Mouse (Mus musculus): ENCODE measurements around the gene Gpr180. TPM values are rescaled to one million over a fixed set of nuclear protein-coding genes. Genes with fewer than 3 reads are reported as not detected.

Gene Gpr180
- polyA plus RNA-seq, 1 experiment from 2014 or later = 36.2 TPM

- H3K4me1 ChIP-seq (replicated peaks; ENCODE audit: control insufficient read depth, insufficient read depth, low read length) = no peaks in the 10 kb centered on the region
- WGBS = 89% methylated on average over 9 of the region's 9 CpGs
- H3K27me3 ChIP-seq (ENCODE audit: control insufficient read depth, insufficient read depth, low read length) = no peaks in the 10 kb centered on the region; the same call in 1 of the 2 replicates
- ATAC-seq (ENCODE audit: low FRiP score) = no peak
- no peak overlapping the region for H3K4me2 ChIP-seq (replicated peaks; ENCODE audit: low read depth, low read length)
- no peaks in the 10 kb centered on the region for H3K9me3 ChIP-seq (ENCODE audit: control insufficient read depth, low read length)
- no peak overlapping the region for H3K9ac ChIP-seq (ENCODE audit: low read depth, low read length)
- no peak overlapping the region for H3K4me3 ChIP-seq (ENCODE audit: low read depth, low read length)
- DNase-seq (ENCODE audit: low spot score) = no peak
- no peak overlapping the region for H3K27ac ChIP-seq (ENCODE audit: low read depth, low read length)
- H3K36me3 ChIP-seq (ENCODE audit: control insufficient read depth, insufficient read depth, low read length) = no peaks in the 10 kb centered on the region
Observed at GRCm38 (mm10) chr14:118191442-118191841, 54.5 kb downstream of the Gpr180 start.

GRCm38 (mm10) chr14:118193001-118193628 lies 56.2 kb downstream of the Gpr180 start:
- Histone ChIP-seq H3K27ac (ENCODE audit: low read depth, low read length) (no peak overlapping the region), H3K4me2 (replicated peaks; ENCODE audit: low read depth, low read length) (no peak overlapping the region), H3K27me3 (ENCODE audit: control insufficient read depth, insufficient read depth, low read length) (no peaks in the 10 kb centered on the region; the same call in 1 of the 2 replicates), H3K9ac (ENCODE audit: low read depth, low read length) (no peak overlapping the region), H3K4me3 (ENCODE audit: low read depth, low read length) (no peak overlapping the region), H3K36me3 (ENCODE audit: control insufficient read depth, insufficient read depth, low read length) (no peaks in the 10 kb centered on the region), H3K4me1 (replicated peaks; ENCODE audit: control insufficient read depth, insufficient read depth, low read length) (no peaks in the 10 kb centered on the region), H3K9me3 (ENCODE audit: control insufficient read depth, low read length) (no peaks in the 10 kb centered on the region)
- ATAC-seq (ENCODE audit: low FRiP score) (no peak), DNase-seq (ENCODE audit: low spot score) (no peak)
- WGBS = 43% methylated on average over 10 of the region's 10 CpGs

GRCm38 (mm10) chr14:118193663-118194062 lies 56.7 kb downstream of the Gpr180 start:
- Histone ChIP-seq H3K36me3 (ENCODE audit: control insufficient read depth, insufficient read depth, low read length) (no peaks in the 10 kb centered on the region), H3K9me3 (ENCODE audit: control insufficient read depth, low read length) (no peaks in the 10 kb centered on the region), H3K27me3 (ENCODE audit: control insufficient read depth, insufficient read depth, low read length) (no peaks in the 10 kb centered on the region; the same call in 1 of the 2 replicates), H3K27ac (ENCODE audit: low read depth, low read length) (no peak overlapping the region), H3K4me3 (ENCODE audit: low read depth, low read length) (no peak overlapping the region), H3K9ac (ENCODE audit: low read depth, low read length) (no peak overlapping the region), H3K4me1 (replicated peaks; ENCODE audit: control insufficient read depth, insufficient read depth, low read length) (no peaks in the 10 kb centered on the region), H3K4me2 (replicated peaks; ENCODE audit: low read depth, low read length) (no peak overlapping the region)
- no peak for DNase-seq (ENCODE audit: low spot score)
- ATAC-seq (ENCODE audit: low FRiP score) = no peak
- WGBS = 58% methylated on average over 10 of the region's 10 CpGs

GRCm38 (mm10) chr14:118194219-118194914 lies 57.4 kb downstream of the Gpr180 start:
- H3K27ac ChIP-seq (ENCODE audit: low read depth, low read length) = no peak overlapping the region
- H3K4me1 ChIP-seq (replicated peaks; ENCODE audit: control insufficient read depth, insufficient read depth, low read length) = no peaks in the 10 kb centered on the region
- DNase-seq (ENCODE audit: low spot score) (no peak), ATAC-seq (ENCODE audit: low FRiP score) (no peak)
- no peak overlapping the region for H3K4me3 ChIP-seq (ENCODE audit: low read depth, low read length)
- no peak overlapping the region for H3K4me2 ChIP-seq (replicated peaks; ENCODE audit: low read depth, low read length)
- H3K9me3 ChIP-seq (ENCODE audit: control insufficient read depth, low read length) = no peaks in the 10 kb centered on the region
- no peaks in the 10 kb centered on the region; the same call in 1 of the 2 replicates for H3K27me3 ChIP-seq (ENCODE audit: control insufficient read depth, insufficient read depth, low read length)
- 64% methylated on average over 13 of the region's 13 CpGs for WGBS
- no peaks in the 10 kb centered on the region for H3K36me3 ChIP-seq (ENCODE audit: control insufficient read depth, insufficient read depth, low read length)
- no peak overlapping the region for H3K9ac ChIP-seq (ENCODE audit: low read depth, low read length)

GRCm38 (mm10) chr14:118197063-118197462 lies 60.1 kb downstream of the Gpr180 start:
- H3K36me3 ChIP-seq (ENCODE audit: control insufficient read depth, insufficient read depth, low read length) = no peaks in the 10 kb centered on the region
- H3K27ac ChIP-seq (ENCODE audit: low read depth, low read length) = no peak overlapping the region
- H3K4me2 ChIP-seq (replicated peaks; ENCODE audit: low read depth, low read length) = no peak overlapping the region
- DNase-seq (ENCODE audit: low spot score) (no peak), ATAC-seq (ENCODE audit: low FRiP score) (no peak)
- 78% methylated on average over 12 of the region's 12 CpGs for WGBS
- no peaks in the 10 kb centered on the region for H3K4me1 ChIP-seq (replicated peaks; ENCODE audit: control insufficient read depth, insufficient read depth, low read length)
- no peaks in the 10 kb centered on the region for H3K9me3 ChIP-seq (ENCODE audit: control insufficient read depth, low read length)
- H3K27me3 ChIP-seq (ENCODE audit: control insufficient read depth, insufficient read depth, low read length) = no peaks in the 10 kb centered on the region; the same call in 1 of the 2 replicates
- no peak overlapping the region for H3K9ac ChIP-seq (ENCODE audit: low read depth, low read length)
- no peak overlapping the region for H3K4me3 ChIP-seq (ENCODE audit: low read depth, low read length)

- ATAC-seq (ENCODE audit: low FRiP score) = no peak
- Histone ChIP-seq H3K4me1 (replicated peaks; ENCODE audit: control insufficient read depth, insufficient read depth, low read length) (no peaks in the 10 kb centered on the region), H3K27me3 (ENCODE audit: control insufficient read depth, insufficient read depth, low read length) (no peaks in the 10 kb centered on the region), H3K9me3 (ENCODE audit: control insufficient read depth, low read length) (no peaks in the 10 kb centered on the region), H3K27ac (ENCODE audit: low read depth, low read length) (no peak overlapping the region), H3K4me2 (replicated peaks; ENCODE audit: low read depth, low read length) (no peak overlapping the region), H3K9ac (ENCODE audit: low read depth, low read length) (no peak overlapping the region), H3K36me3 (ENCODE audit: control insufficient read depth, insufficient read depth, low read length) (no peaks in the 10 kb centered on the region), H3K4me3 (ENCODE audit: low read depth, low read length) (no peak overlapping the region)
- 88% methylated on average over 3 of the region's 3 CpGs for WGBS
- DNase-seq (ENCODE audit: low spot score) = no peak
Observed at GRCm38 (mm10) chr14:118200731-118201130, 63.8 kb downstream of the Gpr180 start.

- no peak for ATAC-seq (ENCODE audit: low FRiP score)
- H3K9ac ChIP-seq (ENCODE audit: low read depth, low read length) = no peak overlapping the region
- no peaks in the 10 kb centered on the region for H3K36me3 ChIP-seq (ENCODE audit: control insufficient read depth, insufficient read depth, low read length)
- H3K4me3 ChIP-seq (ENCODE audit: low read depth, low read length) = no peak overlapping the region
- no peaks in the 10 kb centered on the region for H3K9me3 ChIP-seq (ENCODE audit: control insufficient read depth, low read length)
- H3K27ac ChIP-seq (ENCODE audit: low read depth, low read length) = no peak overlapping the region
- H3K4me2 ChIP-seq (replicated peaks; ENCODE audit: low read depth, low read length) = no peak overlapping the region
- 83% methylated on average over 5 of the region's 5 CpGs for WGBS
- no peaks in the 10 kb centered on the region for H3K27me3 ChIP-seq (ENCODE audit: control insufficient read depth, insufficient read depth, low read length)
- no peaks in the 10 kb centered on the region for H3K4me1 ChIP-seq (replicated peaks; ENCODE audit: control insufficient read depth, insufficient read depth, low read length)
- no peak for DNase-seq (ENCODE audit: low spot score)
Observed at GRCm38 (mm10) chr14:118202006-118202405, 65.0 kb downstream of the Gpr180 start.

GRCm38 (mm10) chr14:118203031-118203430 lies 66.1 kb downstream of the Gpr180 start:
- WGBS = 73% methylated on average over 7 of the region's 7 CpGs

GRCm38 (mm10) chr14:118207347-118207746 lies 70.4 kb downstream of the Gpr180 start:
- Histone ChIP-seq H3K9ac (ENCODE audit: low read depth, low read length) (no peak overlapping the region), H3K27me3 (ENCODE audit: control insufficient read depth, insufficient read depth, low read length) (0 out of 2 replicates have a peak, but pooled peaks cover 2% of the 10 kb centered on the region), H3K4me3 (ENCODE audit: low read depth, low read length) (no peak overlapping the region), H3K27ac (ENCODE audit: low read depth, low read length) (no peak overlapping the region), H3K4me2 (replicated peaks; ENCODE audit: low read depth, low read length) (no peak overlapping the region), H3K36me3 (ENCODE audit: control insufficient read depth, insufficient read depth, low read length) (no peaks in the 10 kb centered on the region), H3K4me1 (replicated peaks; ENCODE audit: control insufficient read depth, insufficient read depth, low read length) (no peaks in the 10 kb centered on the region), H3K9me3 (ENCODE audit: control insufficient read depth, low read length) (no peaks in the 10 kb centered on the region)
- DNase-seq (ENCODE audit: low spot score) = peak; percentile 25
- WGBS = 93% methylated on average over 3 of the region's 3 CpGs
- ATAC-seq (ENCODE audit: low FRiP score) = no peak

More at GRCm38 (mm10) chr14:118203031-118203430, 66.1 kb downstream of the Gpr180 start:
- Histone ChIP-seq H3K36me3 (ENCODE audit: control insufficient read depth, insufficient read depth, low read length) (no peaks in the 10 kb centered on the region), H3K27me3 (ENCODE audit: control insufficient read depth, insufficient read depth, low read length) (no peaks in the 10 kb centered on the region), H3K9me3 (ENCODE audit: control insufficient read depth, low read length) (no peaks in the 10 kb centered on the region), H3K4me1 (replicated peaks; ENCODE audit: control insufficient read depth, insufficient read depth, low read length) (no peaks in the 10 kb centered on the region), H3K4me2 (replicated peaks; ENCODE audit: low read depth, low read length) (no peak overlapping the region), H3K27ac (ENCODE audit: low read depth, low read length) (no peak overlapping the region), H3K4me3 (ENCODE audit: low read depth, low read length) (no peak overlapping the region), H3K9ac (ENCODE audit: low read depth, low read length) (no peak overlapping the region)
- no peak for DNase-seq (ENCODE audit: low spot score)
- no peak for ATAC-seq (ENCODE audit: low FRiP score)
